Mouse (Mus musculus) heart, embryonic 11.5 days (tissue): ENCODE results near the gene Dlst. TPM values are rescaled to one million over a fixed set of nuclear protein-coding genes. Genes with fewer than 3 reads are reported as not detected.

Experiments used
- ATAC-seq: fragments of 200-750 bp; cut with Nextera tagmentation; replicated peaks from 2 replicates; pipeline ENCODE4 v1.8.0; 2017; ENCODE audit warnings: moderate library complexity; ENCODE audit not compliant: insufficient number of reproducible peaks, low FRiP score, low TSS enrichment
- H3K27ac ChIP-seq: fragments of 300-500 bp; sonication (generic); 2 replicates; pipeline ENCODE4 v1.5.1; 2014; ENCODE audit warnings: mild to moderate bottlenecking, low read depth, low read length
- H3K27me3 ChIP-seq: fragments of 300-500 bp; sonication (generic); 2 replicates; pipeline ENCODE4 v1.6.1; 2014; ENCODE audit warnings: mild to moderate bottlenecking, low read length, mixed read lengths; ENCODE audit not compliant: control insufficient read depth, insufficient read depth
- H3K36me3 ChIP-seq: fragments of 300-500 bp; sonication (generic); 2 replicates; pipeline ENCODE4 v1.6.1; 2014; ENCODE audit warnings: mild to moderate bottlenecking, low read length, moderate library complexity, mixed read lengths; ENCODE audit not compliant: control insufficient read depth, insufficient read depth
- H3K4me1 ChIP-seq: fragments of 300-500 bp; sonication (generic); 2 replicates; pipeline ENCODE4 v1.6.1; 2014; ENCODE audit warnings: low read length; ENCODE audit not compliant: control insufficient read depth, insufficient read depth
- H3K4me2 ChIP-seq: fragments of 300-500 bp; sonication (generic); 2 replicates; pipeline ENCODE4 v1.6.1; 2014; ENCODE audit warnings: mild to moderate bottlenecking, moderate library complexity
- H3K4me3 ChIP-seq: fragments of 300-500 bp; sonication (generic); 2 replicates; pipeline ENCODE4 v1.5.1; 2014; ENCODE audit warnings: low read depth, low read length
- H3K9ac ChIP-seq: fragments of 300-500 bp; sonication (generic); 2 replicates; pipeline ENCODE4 v1.6.1; 2014; ENCODE audit warnings: mild to moderate bottlenecking, low read depth, low read length, moderate library complexity
- H3K9me3 ChIP-seq: fragments of 300-500 bp; sonication (generic); replicated peaks from 2 replicates; pipeline ENCODE4 v1.6.1; 2016; ENCODE audit warnings: low read length; ENCODE audit not compliant: control insufficient read depth
- WGBS: fragments of 180-500 bp; shearing (Covaris S2); extraction: QIAGEN DNeasy Blood & Tissue Kit; methylation state at CpG from one replicate; pipeline ENCODE4 v1.1.7; 2014; ENCODE audit not compliant: insufficient replicate concordance; 5-methylcytosine and 5-hydroxymethylcytosine counted together
- polyA plus RNA-seq: library from polyadenylated mRNA; unstranded; fragments of >200 nt; fragmentation: Nextera tagmentation; extraction: Ambion mirVana; gene quantifications from 2 replicates; pipeline ENCODE4 v1.2.1, GENCODE M21; 2014

Dlst gene
- polyA plus RNA-seq = 170 and 200 TPM in 2 replicates

GRCm38 (mm10) chr12:85110698-85111592 is at the start of gene Dlst, which contains the start of gene Prox2:
Gene Dlst (plus strand): TSS chr12:85110833.
Gene Prox2 (minus strand): TSS chr12:85110759.
- H3K36me3 ChIP-seq = peaks cover 2% of the 10 kb centered on the region; the same call in 1 of the 2 replicates
- H3K4me2 ChIP-seq = peak within 1 kb of the TSS; percentile 96
- H3K9me3 ChIP-seq = no peaks in the 10 kb centered on the region
- peak within 1 kb of the TSS; percentile 100 for H3K4me3 ChIP-seq
- under 1% methylated on average over 83 of the region's 83 CpGs for WGBS
- H3K27me3 ChIP-seq = no peaks in the 10 kb centered on the region
- H3K27ac ChIP-seq = peak within 1 kb of the TSS; percentile 91
- ATAC-seq = peak; percentile 88
- H3K4me1 ChIP-seq = peaks cover 26% of the 10 kb centered on the region
- H3K9ac ChIP-seq = peak within 1 kb of the TSS; percentile 98

GRCm38 (mm10) chr12:85071043-85071442 is 39.6 kb upstream of the Dlst start:
- Histone ChIP-seq H3K4me2 (no peak overlapping the region), H3K4me1 (no peaks in the 10 kb centered on the region), H3K9ac (no peak overlapping the region), H3K4me3 (no peak overlapping the region), H3K27me3 (no peaks in the 10 kb centered on the region), H3K36me3 (peaks cover 16% of the 10 kb centered on the region), H3K27ac (no peak overlapping the region), H3K9me3 (no peaks in the 10 kb centered on the region)
- ATAC-seq = no peak

GRCm38 (mm10) chr12:85077100-85077499 is 33.5 kb upstream of the Dlst start:
- Histone ChIP-seq H3K9me3 (no peaks in the 10 kb centered on the region), H3K4me1 (no peaks in the 10 kb centered on the region), H3K27me3 (no peaks in the 10 kb centered on the region), H3K36me3 (peaks cover 3% of the 10 kb centered on the region; the same call in 1 of the 2 replicates), H3K9ac (no peak overlapping the region), H3K4me3 (no peak overlapping the region), H3K4me2 (no peak overlapping the region), H3K27ac (no peak overlapping the region)
- 87% methylated on average over 3 of the region's 3 CpGs for WGBS
- ATAC-seq = no peak

- no peaks in the 10 kb centered on the region for H3K4me1 ChIP-seq
- no peak overlapping the region for H3K4me2 ChIP-seq
- ATAC-seq = no peak
- WGBS = 67% methylated on average over 2 of the region's 2 CpGs
- no peaks in the 10 kb centered on the region for H3K27me3 ChIP-seq
- no peaks in the 10 kb centered on the region for H3K9me3 ChIP-seq
- H3K27ac ChIP-seq = no peak overlapping the region
- H3K36me3 ChIP-seq = peaks cover 6% of the 10 kb centered on the region
- no peak overlapping the region for H3K4me3 ChIP-seq
- no peak overlapping the region for H3K9ac ChIP-seq
Observed at GRCm38 (mm10) chr12:85084257-85084656, 26.4 kb upstream of the Dlst start.

GRCm38 (mm10) chr12:85084941-85085340 is 25.7 kb upstream of the Dlst start:
- H3K27ac ChIP-seq = no peak overlapping the region
- H3K4me3 ChIP-seq = no peak overlapping the region
- H3K27me3 ChIP-seq = no peaks in the 10 kb centered on the region
- peaks cover 8% of the 10 kb centered on the region for H3K36me3 ChIP-seq
- no peak overlapping the region for H3K4me2 ChIP-seq
- no peaks in the 10 kb centered on the region for H3K9me3 ChIP-seq
- no peak overlapping the region for H3K9ac ChIP-seq
- no peaks in the 10 kb centered on the region for H3K4me1 ChIP-seq
- no peak for ATAC-seq
- 84% methylated on average over 4 of the region's 4 CpGs for WGBS

- H3K4me2 ChIP-seq = no peak overlapping the region
- no peak overlapping the region for H3K9ac ChIP-seq
- peaks cover 8% of the 10 kb centered on the region for H3K36me3 ChIP-seq
- 94% methylated on average over 12 of the region's 12 CpGs for WGBS
- no peaks in the 10 kb centered on the region for H3K9me3 ChIP-seq
- no peak for ATAC-seq
- H3K27ac ChIP-seq = no peak overlapping the region
- no peaks in the 10 kb centered on the region; the same call in 1 of the 2 replicates for H3K4me1 ChIP-seq
- H3K4me3 ChIP-seq = no peak overlapping the region
- H3K27me3 ChIP-seq = no peaks in the 10 kb centered on the region
Observed at GRCm38 (mm10) chr12:85087845-85088244, 22.8 kb upstream of the Dlst start.

- no peak for ATAC-seq
- Histone ChIP-seq H3K9me3 (no peaks in the 10 kb centered on the region), H3K4me1 (no peaks in the 10 kb centered on the region; the same call in 1 of the 2 replicates), H3K36me3 (peaks cover 8% of the 10 kb centered on the region), H3K9ac (no peak overlapping the region), H3K27ac (no peak overlapping the region), H3K27me3 (no peaks in the 10 kb centered on the region), H3K4me3 (no peak overlapping the region), H3K4me2 (no peak overlapping the region)
- 64% methylated on average over 3 of the region's 3 CpGs for WGBS
Observed at GRCm38 (mm10) chr12:85091190-85091589, 19.4 kb upstream of the Dlst start.

GRCm38 (mm10) chr12:85092214-85092613 is 18.4 kb upstream of the Dlst start:
- H3K9me3 ChIP-seq = no peaks in the 10 kb centered on the region
- peaks cover 6% of the 10 kb centered on the region for H3K36me3 ChIP-seq
- H3K4me1 ChIP-seq = no peaks in the 10 kb centered on the region; the same call in 1 of the 2 replicates
- no peak overlapping the region for H3K4me3 ChIP-seq
- no peak overlapping the region for H3K9ac ChIP-seq
- ATAC-seq = no peak
- 2% methylated on average over 3 of the region's 3 CpGs for WGBS
- no peaks in the 10 kb centered on the region for H3K27me3 ChIP-seq
- H3K27ac ChIP-seq = no peak overlapping the region
- no peak overlapping the region for H3K4me2 ChIP-seq
